Mouse (Mus musculus): ENCODE measurements around the gene Csrp1.
A peak's percentile ranks its signal among the peaks of the same experiment; 100 is the strongest.

Gene Csrp1

GRCm38 (mm10) chr1:135698451-135698921, 21.4 kb upstream of the Csrp1 start:
- no peak for DNase-seq

- DNase-seq: peak; percentile 18
These were observed 20.7 kb upstream of the Csrp1 start for GRCm38 (mm10) chr1:135698996-135699705.

- DNase-seq: no peak
These were observed 20.0 kb upstream of the Csrp1 start for GRCm38 (mm10) chr1:135699892-135700291.

- DNase-seq: no peak
These were observed 19.3 kb upstream of the Csrp1 start for GRCm38 (mm10) chr1:135700605-135701004.

- DNase-seq: no peak
These were observed 18.5 kb upstream of the Csrp1 start for GRCm38 (mm10) chr1:135701314-135701713.

- DNase-seq: no peak
These were observed 17.1 kb upstream of the Csrp1 start for GRCm38 (mm10) chr1:135702722-135703121.

- no peak for DNase-seq
These were observed 15.5 kb upstream of the Csrp1 start for GRCm38 (mm10) chr1:135704317-135704821.

- no peak for DNase-seq
These were observed 11.5 kb upstream of the Csrp1 start for GRCm38 (mm10) chr1:135708369-135708768.

- DNase-seq: no peak
These were observed 8.7 kb upstream of the Csrp1 start for GRCm38 (mm10) chr1:135711126-135711525.

- DNase-seq: no peak
These were observed 5.6 kb upstream of the Csrp1 start for GRCm38 (mm10) chr1:135714028-135714815.

GRCm38 (mm10) chr1:135714901-135715609, 4.8 kb upstream of the Csrp1 start:
- DNase-seq: no peak

- no peak for DNase-seq
These were observed 375 bp upstream of the Csrp1 start for GRCm38 (mm10) chr1:135719486-135719885.

- DNase-seq: no peak
These were observed 3.2 kb downstream of the Csrp1 start for GRCm38 (mm10) chr1:135723016-135723415.

GRCm38 (mm10) chr1:135724134-135724533, 4.3 kb downstream of the Csrp1 start:
- DNase-seq: no peak

GRCm38 (mm10) chr1:135725324-135725723, 5.5 kb downstream of the Csrp1 start:
- DNase-seq: no peak

GRCm38 (mm10) chr1:135725936-135726335, 6.1 kb downstream of the Csrp1 start:
- DNase-seq: no peak

GRCm38 (mm10) chr1:135728631-135729366, 8.9 kb downstream of the Csrp1 start:
- DNase-seq: peak; percentile 30

GRCm38 (mm10) chr1:135729367-135729713, 9.5 kb downstream of the Csrp1 start:
- DNase-seq: peak; percentile 19

GRCm38 (mm10) chr1:135729821-135730220, 10.0 kb downstream of the Csrp1 start:
- DNase-seq: no peak

- DNase-seq: no peak
These were observed 10.4 kb downstream of the Csrp1 start for GRCm38 (mm10) chr1:135730296-135730695.

GRCm38 (mm10) chr1:135731393-135731792, 11.5 kb downstream of the Csrp1 start:
- DNase-seq: no peak

GRCm38 (mm10) chr1:135731897-135732684, 12.2 kb downstream of the Csrp1 start:
- DNase-seq: no peak
